Mouse (Mus musculus) megakaryocyte, embryonic 14.5 days (primary cell): ENCODE measurements around the gene Apoa2.

Experiments used
- FLI1 ChIP-seq: IDR thresholded peaks from 2 replicates; pipeline ENCODE4 v1.6.1; 2012; ENCODE audit warnings: low read length, inconsistent platforms, mixed read lengths
- GATA1 ChIP-seq: IDR thresholded peaks from 3 replicates; pipeline ENCODE4 v1.6.1; 2012; ENCODE audit warnings: mixed read lengths, low read length, inconsistent platforms, borderline replicate concordance

GRCm38 (mm10) chr1:171234126-171234525, 9.3 kb downstream of the Apoa2 start, which contains the start of gene Fcer1g:
- no peak for TF ChIP-seq GATA1
- no peak for TF ChIP-seq FLI1
